Mouse (Mus musculus) liver, postnatal 0 days (tissue): ENCODE results near the gene Gdf15.

Experiments
- CTCF ChIP-seq: sonication (generic); IDR thresholded peaks from 2 replicates; pipeline ENCODE4 v1.5.1; 2016; ENCODE audit warnings: antibody characterized with exemption, low read depth
- EP300 ChIP-seq: IDR thresholded peaks from 2 replicates; pipeline ENCODE4 v1.6.1; 2016; ENCODE audit warnings: antibody characterized with exemption, low read depth, mild to moderate bottlenecking

DNA sequence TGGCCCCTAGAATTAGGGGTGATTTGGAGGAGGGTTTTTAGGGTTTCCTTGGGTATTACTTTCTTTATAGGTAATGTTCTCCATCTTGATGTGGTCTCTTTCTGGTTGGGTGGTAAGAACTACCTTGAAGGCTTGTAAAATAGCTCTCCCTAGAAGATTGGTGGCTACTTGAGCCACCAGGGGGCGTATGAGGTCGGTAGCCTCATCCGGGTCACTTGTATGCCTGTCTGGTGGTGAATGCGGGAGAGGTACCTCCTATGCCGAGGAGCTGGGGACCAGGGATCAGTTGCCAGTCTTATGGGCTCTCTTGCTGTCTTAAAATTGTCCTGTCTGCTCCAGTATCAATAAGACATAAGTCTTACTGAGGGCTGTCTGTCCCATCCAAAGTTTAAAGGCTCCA lies 7.2 kb downstream of the Gdf15 start:
- TF ChIP-seq CTCF: peak; percentile 81
- TF ChIP-seq EP300: no peak
